Mouse (Mus musculus) ES-E14 (cell line): ENCODE results near the gene Cpne5.

Experiments used
- CHD2 ChIP-seq: IDR thresholded peaks from 2 replicates; pipeline ENCODE4 v1.6.1; 2014; ENCODE audit warnings: mild to moderate bottlenecking, low read depth, low read length, inconsistent platforms
- MAFK ChIP-seq: IDR thresholded peaks from 2 replicates; pipeline ENCODE4 v1.6.1; 2014; ENCODE audit warnings: mild to moderate bottlenecking, low read depth, low read length, inconsistent platforms; ENCODE audit not compliant: insufficient read depth
- ZC3H11A ChIP-seq: IDR thresholded peaks from 2 replicates; pipeline ENCODE4 v1.6.1; 2012; ENCODE audit warnings: low read depth, mild to moderate bottlenecking, inconsistent platforms, low read length, borderline replicate concordance
- ZNF384 ChIP-seq: IDR thresholded peaks from 2 replicates; pipeline ENCODE4 v1.6.1; 2012; ENCODE audit warnings: low read depth, low read length, inconsistent platforms

- TF ChIP-seq ZC3H11A: no peak
- TF ChIP-seq MAFK: no peak
- TF ChIP-seq CHD2: no peak
- no peak for TF ChIP-seq ZNF384
Measured at GRCm38 (mm10) chr17:29199151-29199800, 38.7 kb downstream of the Cpne5 start.
